8 mouse cellular contexts compared by ENCODE assay signal in genomic region chr16:60538233-60538632, GRCm38 (mm10).
DNase-seq lines count a peak whose midpoint lies in the region; ATAC-seq and TF ChIP-seq lines count a peak whose summit lies in the region.

No protein-coding gene starts in this region.

- peak; percentile 40 for TF ChIP-seq RAD21 in MEL (IDR thresholded peaks at IDR 0.05; ENCODE audit: low read depth, low read length)

- H3K79me2 ChIP-seq in MEL (ENCODE audit: control insufficient read depth, insufficient read depth, low read length, poor library complexity) = no peaks in the 10 kb centered on the region

- no peak overlapping the region for H3K4me2 ChIP-seq in midbrain, embryonic 13.5 days (replicated peaks)

- H3K9ac ChIP-seq in MEL (ENCODE audit: control insufficient read depth, low read depth, low read length, poor library complexity, severe bottlenecking) = no peak overlapping the region
- H3K9ac ChIP-seq in midbrain, embryonic 13.5 days (replicated peaks) = no peak overlapping the region

- no peak for TF ChIP-seq EP300 in MEL (IDR thresholded peaks at IDR 0.05; ENCODE audit: low read depth in 1 of 2, low read length in 2 of 2)

- peak; percentile 2 for DNase-seq in kidney, postnatal 14 days
- no peak for DNase-seq in kidney, adult 18-20 months
- DNase-seq in MEL (ENCODE audit: low read depth, low spot score) = peak; percentile 9
- peak; percentile 37 for DNase-seq in embryo, embryonic 10 days (ENCODE audit: low spot score)
- no peak for DNase-seq in gastrocnemius, adult 2 months
- DNase-seq in spleen, postnatal 4 days (ENCODE audit: low spot score in 2 of 2) = no peak

- H3K9me3 ChIP-seq in MEL (replicated peaks; ENCODE audit: insufficient read depth, low read length) = no peaks in the 10 kb centered on the region
- no peaks in the 10 kb centered on the region for H3K9me3 ChIP-seq in midbrain, embryonic 13.5 days

- no peaks in the 10 kb centered on the region for H3K4me1 ChIP-seq in MEL (ENCODE audit: control insufficient read depth in 1 of 2, insufficient read depth in 2 of 2, low read length in 2 of 2)
- no peaks in the 10 kb centered on the region for H3K4me1 ChIP-seq in midbrain, embryonic 13.5 days (replicated peaks)

- peak in 1 of 3 experiments; percentile 43; a peak in 2 of 6 replicates for TF ChIP-seq CTCF in MEL (IDR thresholded peaks at IDR 0.05 in 2 of 3, conservative IDR thresholded peaks at IDR 0.05 in 1 of 3; ENCODE audit: control insufficient read depth in 1 of 3, insufficient read depth in 1 of 3, low read depth in 2 of 3, low read length in 3 of 3, poor library complexity in 1 of 3, severe bottlenecking in 1 of 3)
- TF ChIP-seq CTCF in gastrocnemius, adult 2 months (IDR thresholded peaks at IDR 0.05) = no peak

- no peak for TF ChIP-seq POLR2A in MEL (IDR thresholded peaks at IDR 0.05; ENCODE audit: control insufficient read depth in 1 of 2, insufficient read depth in 1 of 2, low read depth in 1 of 2, low read length in 2 of 2, poor library complexity in 1 of 2)

- no peaks in the 10 kb centered on the region; a peak in 1 of 4 replicates for H3K27me3 ChIP-seq in MEL (ENCODE audit: control insufficient read depth in 1 of 2, insufficient read depth in 2 of 2, low read length in 2 of 2)
- no peaks in the 10 kb centered on the region for H3K27me3 ChIP-seq in midbrain, embryonic 13.5 days

- no peak overlapping the region for H3K4me3 ChIP-seq in MEL (ENCODE audit: control insufficient read depth in 1 of 2, insufficient read depth in 1 of 2, low read depth in 2 of 2, low read length in 2 of 2)
- no peak overlapping the region for H3K4me3 ChIP-seq in midbrain, embryonic 13.5 days (replicated peaks)
- H3K4me3 ChIP-seq in gastrocnemius, adult 2 months = no peak overlapping the region

- no peaks in the 10 kb centered on the region for H3K36me3 ChIP-seq in MEL (ENCODE audit: control insufficient read depth in 1 of 2, insufficient read depth in 2 of 2, low read length in 2 of 2)
- H3K36me3 ChIP-seq in midbrain, embryonic 13.5 days = no peaks in the 10 kb centered on the region

- no peak overlapping the region for H3K27ac ChIP-seq in MEL (ENCODE audit: control insufficient read depth, low read depth, low read length)
- no peak overlapping the region for H3K27ac ChIP-seq in midbrain, embryonic 13.5 days
- H3K27ac ChIP-seq in gastrocnemius, adult 2 months = no peak overlapping the region

- intact Hi-C loops in gastrocnemius, adult 2 months (cut with DNase I) = no loop called here

- peak; percentile 55; the same call in 1 of the 2 replicates for ATAC-seq in midbrain, embryonic 13.5 days
- ATAC-seq in granulocyte monocyte progenitor cell, adult 5-6 weeks (replicated peaks; ENCODE audit: poor library complexity, severe bottlenecking) = no peak

TF ChIP-seq in MEL, 35 proteins besides CTCF, POLR2A, EP300 and RAD21:
- TF ChIP-seq SMC3 (IDR thresholded peaks at IDR 0.05; ENCODE audit: low read depth, low read length) = peak; percentile 65
- peak; percentile 52; the same call in 1 of the 2 replicates for TF ChIP-seq RCOR1 (IDR thresholded peaks at IDR 0.05; ENCODE audit: low read depth, low read length)
- TF ChIP-seq ELF1 (IDR thresholded peaks at IDR 0.05; ENCODE audit: low read depth, low read length) = no peak
- 0 out of 2 replicates have a peak, but pooled peaks have one; percentile 12 for TF ChIP-seq ZC3H11A (IDR thresholded peaks at IDR 0.05; ENCODE audit: low read depth, low read length)
TF ChIP-seq in MEL: peak in this region for 3.

Comparison
In these comparisons a context has a peak if more than half of its experiments do, and no peak if none do; other contexts are left out.
1. DNase-seq: peak in kidney, postnatal 14 days (single experiment), MEL (single experiment) and embryo, embryonic 10 days (single experiment); none in kidney, adult 18-20 months (single experiment), gastrocnemius, adult 2 months (single experiment) and spleen, postnatal 4 days (0 of 2).